Mouse (Mus musculus) liver, embryonic 14.5 days (tissue): Measurements from ENCODE around the gene Zcchc9.

ENCODE experiments used
- CTCF ChIP-seq: IDR thresholded peaks from 2 replicates; pipeline ENCODE4 v1.5.1; 2016; ENCODE audit warnings: antibody characterized with exemption, low read depth, control low read depth
- EP300 ChIP-seq: IDR thresholded peaks from 2 replicates; pipeline ENCODE4 v1.6.1; 2016; ENCODE audit warnings: antibody characterized with exemption, low read depth

- TF ChIP-seq CTCF (no peak), EP300 (no peak)
These were observed 46.9 kb upstream of the Zcchc9 start for GRCm38 (mm10) chr13:91854412-91854811.
